Mouse (Mus musculus) hindbrain, embryonic 13.5 days (tissue): ENCODE measurements around the gene Tapbp. TPM values are rescaled to one million over a fixed set of nuclear protein-coding genes. Genes with fewer than 3 reads are reported as not detected.

ENCODE experiments used
- ATAC-seq: fragments of 200-750 bp; cut with Nextera tagmentation; 2 replicates; pipeline ENCODE4 v1.8.0; 2017; ENCODE audit warnings: moderate TSS enrichment; ENCODE audit not compliant: low FRiP score
- H3K27ac ChIP-seq: fragments of 300-500 bp; sonication (generic); 2 replicates; pipeline ENCODE4 v1.5.1; 2015; ENCODE audit warnings: inconsistent platforms, mild to moderate bottlenecking, moderate library complexity
- H3K27me3 ChIP-seq: fragments of 300-500 bp; sonication (generic); 2 replicates; pipeline ENCODE4 v1.6.1; 2015; ENCODE audit warnings: mild to moderate bottlenecking, inconsistent platforms
- H3K36me3 ChIP-seq: fragments of 300-500 bp; sonication (generic); 2 replicates; pipeline ENCODE4 v1.6.1; 2015; ENCODE audit warnings: mild to moderate bottlenecking, inconsistent platforms
- H3K4me1 ChIP-seq: fragments of 300-500 bp; sonication (generic); replicated peaks from 2 replicates; pipeline ENCODE4 v1.6.1; 2015; ENCODE audit warnings: inconsistent platforms
- H3K4me2 ChIP-seq: fragments of 300-500 bp; sonication (generic); 2 replicates; pipeline ENCODE4 v1.6.1; 2015; ENCODE audit warnings: inconsistent platforms, mild to moderate bottlenecking, moderate library complexity
- H3K4me3 ChIP-seq: fragments of 300-500 bp; sonication (generic); 2 replicates; pipeline ENCODE4 v1.5.1; 2015; ENCODE audit warnings: mild to moderate bottlenecking, inconsistent platforms
- H3K9ac ChIP-seq: fragments of 300-500 bp; sonication (generic); 2 replicates; pipeline ENCODE4 v1.6.1; 2015; ENCODE audit warnings: mild to moderate bottlenecking, inconsistent platforms
- H3K9me3 ChIP-seq: fragments of 300-500 bp; sonication (generic); 2 replicates; pipeline ENCODE4 v1.6.1; 2016; ENCODE audit warnings: inconsistent platforms
- WGBS: fragments of 180-500 bp; shearing (Covaris S2); methylation state at CpG from one replicate; pipeline ENCODE4 v1.1.7; 2015; 5-methylcytosine and 5-hydroxymethylcytosine counted together
- microRNA-seq: library from miRNA; unstranded; fragments of <30 nt; microRNA quantifications from one replicate; pipeline ENCODE4, GENCODE M21; 2016
- polyA plus RNA-seq: library from polyadenylated mRNA; unstranded; fragments of >200 nt; fragmentation: Nextera tagmentation; extraction: Ambion mirVana; gene quantifications from 2 replicates; pipeline ENCODE4 v1.2.1, GENCODE M21; 2015

Gene Tapbp
- polyA plus RNA-seq, 1 experiment from 2014 or later: 29.2 TPM

- H3K4me3 ChIP-seq: no peak overlapping the region
- H3K36me3 ChIP-seq: no peaks in the 10 kb centered on the region
- no peak overlapping the region for H3K4me2 ChIP-seq
- no peaks in the 10 kb centered on the region for H3K9me3 ChIP-seq
- no peak for ATAC-seq
- H3K9ac ChIP-seq: no peak overlapping the region
- peaks cover 5% of the 10 kb centered on the region for H3K4me1 ChIP-seq
- peaks cover 67% of the 10 kb centered on the region for H3K27me3 ChIP-seq
- no peak overlapping the region for H3K27ac ChIP-seq
- 27% methylated on average over 1 of the region's 1 CpGs for WGBS
Observed at GRCm38 (mm10) chr17:33972691-33973090, 57.0 kb downstream of the Tapbp start.

GRCm38 (mm10) chr17:33973572-33973971 lies 57.9 kb downstream of the Tapbp start:
- H3K4me3 ChIP-seq: no peak overlapping the region
- 67% methylated on average over 3 of the region's 3 CpGs for WGBS
- H3K4me2 ChIP-seq: no peak overlapping the region
- peaks cover 14% of the 10 kb centered on the region for H3K4me1 ChIP-seq
- no peak overlapping the region for H3K9ac ChIP-seq
- no peaks in the 10 kb centered on the region for H3K9me3 ChIP-seq
- H3K27ac ChIP-seq: no peak overlapping the region
- no peak for ATAC-seq
- H3K36me3 ChIP-seq: no peaks in the 10 kb centered on the region
- peaks cover 76% of the 10 kb centered on the region for H3K27me3 ChIP-seq

- WGBS: 3% methylated on average over 57 of the region's 57 CpGs
- peak overlapping the region; percentile 61 for H3K4me2 ChIP-seq
- H3K4me3 ChIP-seq: peak overlapping the region; percentile 38
Observed at GRCm38 (mm10) chr17:33977861-33978557, 62.3 kb downstream of the Tapbp start.

GRCm38 (mm10) chr17:33978631-33979031 lies 62.9 kb downstream of the Tapbp start:
- peaks cover 28% of the 10 kb centered on the region for H3K4me1 ChIP-seq
- H3K4me2 ChIP-seq: peak overlapping the region; percentile 61
- H3K27me3 ChIP-seq: peaks cover 68% of the 10 kb centered on the region
- no peak overlapping the region for H3K27ac ChIP-seq
- peak overlapping the region; percentile 38 for H3K4me3 ChIP-seq
- no peak for ATAC-seq
- H3K9ac ChIP-seq: peak overlapping the region; percentile 67
- H3K36me3 ChIP-seq: no peaks in the 10 kb centered on the region
- no peaks in the 10 kb centered on the region for H3K9me3 ChIP-seq
- WGBS: under 1% methylated on average over 17 of the region's 17 CpGs

More at GRCm38 (mm10) chr17:33977861-33978557, 62.3 kb downstream of the Tapbp start:
- H3K27me3 ChIP-seq: peaks cover 74% of the 10 kb centered on the region
- ATAC-seq: no peak
- no peaks in the 10 kb centered on the region for H3K9me3 ChIP-seq
- peak overlapping the region; percentile 67 for H3K9ac ChIP-seq
- no peaks in the 10 kb centered on the region for H3K36me3 ChIP-seq
- H3K27ac ChIP-seq: no peak overlapping the region
- H3K4me1 ChIP-seq: peaks cover 28% of the 10 kb centered on the region

Small RNA genes lying within 50 kb of the gene (microRNA-seq; reads per million reads assigned to microRNA genes)
- gene Gm27740: not detected

Other genes starting within 250 kb of the Tapbp start
- gene Hnrnpm, start 229.0 kb upstream of the Tapbp start, polyA plus RNA-seq: 241 and 245 TPM in 2 replicates
- gene March2, start 197.2 kb upstream of the Tapbp start, polyA plus RNA-seq: 68.4 and 69.1 TPM in 2 replicates
- 494 and 549 TPM in 2 replicates for gene Rab11b, start 155.4 kb upstream of the Tapbp start, polyA plus RNA-seq
- gene Angptl4, start 134.1 kb upstream of the Tapbp start, polyA plus RNA-seq: 23.5 and 24.7 TPM in 2 replicates
- 37.4 and 40.5 TPM in 2 replicates for gene Kank3, start 105.4 kb upstream of the Tapbp start, polyA plus RNA-seq
- gene Rps28, start 91.3 kb upstream of the Tapbp start, polyA plus RNA-seq: 683 and 734 TPM in 2 replicates
- gene Ndufa7, start 91.3 kb upstream of the Tapbp start, polyA plus RNA-seq: 497 and 540 TPM in 2 replicates
- gene Cd320, start 72.8 kb upstream of the Tapbp start, polyA plus RNA-seq: 59.0 and 60.3 TPM in 2 replicates
- not detected in 2 replicates for gene Gm7029, start 42.1 kb upstream of the Tapbp start, polyA plus RNA-seq
- gene Kifc1, start 25.2 kb upstream of the Tapbp start, polyA plus RNA-seq: 1.8 and 2.1 TPM in 2 replicates
- 0.41 and 0.49 TPM in 2 replicates for gene Platr17, start 10.8 kb upstream of the Tapbp start, polyA plus RNA-seq
- 48.1 and 54.6 TPM in 2 replicates for gene Daxx, start 6.5 kb upstream of the Tapbp start, polyA plus RNA-seq
- 16.8 and 18.7 TPM in 2 replicates for gene Zbtb22, start within 50 bp of the Tapbp start, polyA plus RNA-seq
- gene Rgl2, start 13.6 kb downstream of the Tapbp start, polyA plus RNA-seq: 56.7 and 56.9 TPM in 2 replicates
- 186 and 199 TPM in 2 replicates for gene Pfdn6, start 24.4 kb downstream of the Tapbp start, polyA plus RNA-seq
- 24.3 and 25.2 TPM in 2 replicates for gene Wdr46, start 24.8 kb downstream of the Tapbp start, polyA plus RNA-seq
- 12.2 TPM in 2 replicates for gene B3galt4, start 35.6 kb downstream of the Tapbp start, polyA plus RNA-seq
- gene Vps52, start 39.9 kb downstream of the Tapbp start, polyA plus RNA-seq: 69.6 and 69.9 TPM in 2 replicates
- 928 and 950 TPM in 2 replicates for gene Rps18, start 40.1 kb downstream of the Tapbp start, polyA plus RNA-seq
- 12.2 and 13.0 TPM in 2 replicates for gene H2-K1, start 84.4 kb downstream of the Tapbp start, polyA plus RNA-seq
- gene Ring1, start 108.8 kb downstream of the Tapbp start, polyA plus RNA-seq: 19.2 and 21.5 TPM in 2 replicates
- 62.9 and 65.0 TPM in 2 replicates for gene H2-Ke6, start 112.2 kb downstream of the Tapbp start, polyA plus RNA-seq
- gene Slc39a7, start 115.8 kb downstream of the Tapbp start, polyA plus RNA-seq: 164 and 172 TPM in 2 replicates
- 56.8 and 59.2 TPM in 2 replicates for gene Rxrb, start 115.9 kb downstream of the Tapbp start, polyA plus RNA-seq
- gene Col11a2, start 123.5 kb downstream of the Tapbp start, polyA plus RNA-seq: 3.2 and 3.8 TPM in 2 replicates
- gene H2-Oa, start 176.4 kb downstream of the Tapbp start, polyA plus RNA-seq: 0.18 TPM in 1 of 2 replicates, not detected in the other
- 14.4 and 16.9 TPM in 2 replicates for gene H2-DMa, start 203.6 kb downstream of the Tapbp start, polyA plus RNA-seq
- 127 and 129 TPM in 2 replicates for gene Brd2, start 206.7 kb downstream of the Tapbp start, polyA plus RNA-seq
- 0.27 TPM in 2 replicates for gene H2-DMb2, start 227.4 kb downstream of the Tapbp start, polyA plus RNA-seq
- 0.60 and 0.84 TPM in 2 replicates for gene H2-DMb1, start 237.2 kb downstream of the Tapbp start, polyA plus RNA-seq